Mouse (Mus musculus): ENCODE results near the gene Mob4. TPM values are rescaled to one million over a fixed set of nuclear protein-coding genes. Genes with fewer than 3 reads are reported as not detected.
A peak's percentile ranks its signal among the peaks of the same experiment; 100 is the strongest.

Mob4 gene
- total RNA-seq, 2 experiments from 2014 or later = 63.3 to 67.0 TPM

GRCm38 (mm10) chr1:55179917-55180566 is 49.0 kb downstream of the Mob4 start:
- DNase-seq (ENCODE audit: low spot score in 2 of 2) = no peak

GRCm38 (mm10) chr1:55182392-55182791 is 51.4 kb downstream of the Mob4 start:
- DNase-seq (ENCODE audit: low spot score in 2 of 2) = no peak

- DNase-seq (ENCODE audit: low spot score in 2 of 2) = no peak
Observed at GRCm38 (mm10) chr1:55185718-55186117, 54.7 kb downstream of the Mob4 start.

GRCm38 (mm10) chr1:55186592-55187210 is 55.7 kb downstream of the Mob4 start:
- DNase-seq (ENCODE audit: low spot score in 2 of 2) = no peak

GRCm38 (mm10) chr1:55192015-55192414 is 61.0 kb downstream of the Mob4 start:
- no peak for DNase-seq (ENCODE audit: low spot score in 2 of 2)

GRCm38 (mm10) chr1:55192824-55193223 is 61.8 kb downstream of the Mob4 start:
- DNase-seq (ENCODE audit: low spot score in 2 of 2) = no peak

GRCm38 (mm10) chr1:55193316-55193715 is 62.3 kb downstream of the Mob4 start:
- DNase-seq (ENCODE audit: low spot score in 2 of 2) = no peak

- no peak for DNase-seq (ENCODE audit: low spot score in 2 of 2)
Observed at GRCm38 (mm10) chr1:55194064-55194915, 63.3 kb downstream of the Mob4 start.

GRCm38 (mm10) chr1:55195021-55195420 is 64.0 kb downstream of the Mob4 start:
- no peak for DNase-seq (ENCODE audit: low spot score in 2 of 2)

- DNase-seq (ENCODE audit: low spot score in 2 of 2) = no peak
Observed at GRCm38 (mm10) chr1:55196327-55197003, 65.4 kb downstream of the Mob4 start.

- DNase-seq (ENCODE audit: low spot score in 2 of 2) = no peak
Observed at GRCm38 (mm10) chr1:55198719-55199118, 67.7 kb downstream of the Mob4 start.

- peak; percentile 36 to 43 for DNase-seq (ENCODE audit: low spot score in 2 of 2)
Observed at GRCm38 (mm10) chr1:55201850-55202752, 71.1 kb downstream of the Mob4 start.

Other genes with a start within 250 kb of the Mob4 start
- 10 to 100 TPM; 24.3 to 26.0 TPM for gene Ankrd44, start 204.8 kb upstream of the Mob4 start, total RNA-seq (2021)
- gene Sf3b1, start 103.8 kb upstream of the Mob4 start, total RNA-seq (2021) = 100 to 1,000 TPM; 142 to 175 TPM
- gene Coq10b, start 78.5 kb upstream of the Mob4 start, total RNA-seq (2021) = 10 to 100 TPM; 19.8 to 22.6 TPM
- 10 to 100 TPM; 95.2 to 98.3 TPM for gene Hspe1, start 43.1 kb upstream of the Mob4 start, total RNA-seq (2021)
- gene Hspd1, start 43.0 kb upstream of the Mob4 start, total RNA-seq (2021) = 100 to 1,000 TPM; 173 to 192 TPM
- 10 to 100 TPM; 29.6 to 31.8 TPM for gene Rftn2, start 95.6 kb downstream of the Mob4 start, total RNA-seq (2021)
- 10 to 100 TPM; 10.6 TPM for gene Mars2, start 105.9 kb downstream of the Mob4 start, total RNA-seq (2021)
- gene Boll, start 232.2 kb downstream of the Mob4 start, total RNA-seq (2021) = under 1 TPM in 1 of 2 experiments, not detected in 1; 0.39 TPM

Data from layer of hippocampus, postnatal 14 days (tissue).